Mouse (Mus musculus) ES-Bruce4 (cell line): ENCODE measurements at regions not wholly inside any gene's neighbourhood (a gene's known extent, or its start where the extent isn't known, plus 50 kb on each side); places are given as distances from the start of the nearest gene placed in this dataset.

ENCODE experiments used
- CTCF ChIP-seq: IDR thresholded peaks from one replicate; pipeline ENCODE4 v1.8.1; 2011; ENCODE audit warnings: low read depth, low read length
- EP300 ChIP-seq: IDR thresholded peaks from 2 replicates; pipeline ENCODE4 v1.6.1; 2011; ENCODE audit warnings: low read depth, low read length; ENCODE audit not compliant: insufficient read depth
- POLR2A ChIP-seq: IDR thresholded peaks from one replicate; pipeline ENCODE4 v1.8.1; 2011; ENCODE audit warnings: low read length; ENCODE audit not compliant: insufficient read depth

- no peak for TF ChIP-seq CTCF
- TF ChIP-seq POLR2A = no peak
- TF ChIP-seq EP300 = no peak
These were observed 161.5 kb upstream of the Cops8 start for GRCm38 (mm10) chr1:90441134-90441868.
